Mouse (Mus musculus) ES-Bruce4 (cell line): ENCODE measurements around the gene Riiad1. TPM values are rescaled to one million over a fixed set of nuclear protein-coding genes. Genes with fewer than 3 reads are reported as not detected.

Source experiments
- H3K27ac ChIP-seq: 2 replicates; pipeline ENCODE4 v1.5.1; 2012; ENCODE audit warnings: low read length, inconsistent platforms; ENCODE audit not compliant: insufficient read depth
- H3K27me3 ChIP-seq: 2 replicates; pipeline ENCODE4 v1.6.1; 2012; ENCODE audit warnings: mild to moderate bottlenecking, low read length, inconsistent platforms; ENCODE audit not compliant: control insufficient read depth, poor library complexity, insufficient read depth, severe bottlenecking
- H3K36me3 ChIP-seq: 2 replicates; pipeline ENCODE4 v1.6.1; 2012; ENCODE audit warnings: inconsistent platforms, mild to moderate bottlenecking, low read length, moderate library complexity; ENCODE audit not compliant: control insufficient read depth, poor library complexity, insufficient read depth, severe bottlenecking
- H3K4me1 ChIP-seq: one replicate; pipeline ENCODE4 v1.8.1; 2011; ENCODE audit warnings: low read length; ENCODE audit not compliant: control insufficient read depth, insufficient read depth
- H3K4me3 ChIP-seq: 2 replicates; pipeline ENCODE4 v1.5.1; 2011; ENCODE audit warnings: low read depth, mild to moderate bottlenecking, low read length
- H3K9ac ChIP-seq: 2 replicates; pipeline ENCODE4 v1.6.1; 2012; ENCODE audit warnings: low read depth, mild to moderate bottlenecking, inconsistent platforms; ENCODE audit not compliant: poor library complexity, severe bottlenecking
- H3K9me3 ChIP-seq: replicated peaks from 2 replicates; pipeline ENCODE4 v1.6.1; 2012; ENCODE audit warnings: mild to moderate bottlenecking, low read length, inconsistent platforms; ENCODE audit not compliant: control insufficient read depth, poor library complexity, insufficient read depth, severe bottlenecking
- CTCF ChIP-seq: IDR thresholded peaks from one replicate; pipeline ENCODE4 v1.8.1; 2011; ENCODE audit warnings: low read depth, low read length
- EP300 ChIP-seq: IDR thresholded peaks from 2 replicates; pipeline ENCODE4 v1.6.1; 2011; ENCODE audit warnings: low read depth, low read length; ENCODE audit not compliant: insufficient read depth
- POLR2A ChIP-seq: IDR thresholded peaks from one replicate; pipeline ENCODE4 v1.8.1; 2011; ENCODE audit warnings: low read length; ENCODE audit not compliant: insufficient read depth
- polyA plus RNA-seq: library from polyadenylated mRNA; stranded (reverse); fragments of >200 nt; gene quantifications from 2 replicates; pipeline ENCODE4 v1.2.4, GENCODE M21; 2011; ENCODE audit warnings: low read depth; ENCODE audit not compliant: missing spikeins, insufficient read depth, insufficient read length

Riiad1 gene
- polyA plus RNA-seq, 1 experiment: 2.5 TPM

- TF ChIP-seq EP300 (no peak), POLR2A (no peak), CTCF (no peak)
- no peaks in the 10 kb centered on the region for H3K27me3 ChIP-seq
- H3K36me3 ChIP-seq: peaks cover 25% of the 10 kb centered on the region
Observed at GRCm38 (mm10) chr3:94449377-94449776, 30.8 kb downstream of the Riiad1 start.

DNA sequence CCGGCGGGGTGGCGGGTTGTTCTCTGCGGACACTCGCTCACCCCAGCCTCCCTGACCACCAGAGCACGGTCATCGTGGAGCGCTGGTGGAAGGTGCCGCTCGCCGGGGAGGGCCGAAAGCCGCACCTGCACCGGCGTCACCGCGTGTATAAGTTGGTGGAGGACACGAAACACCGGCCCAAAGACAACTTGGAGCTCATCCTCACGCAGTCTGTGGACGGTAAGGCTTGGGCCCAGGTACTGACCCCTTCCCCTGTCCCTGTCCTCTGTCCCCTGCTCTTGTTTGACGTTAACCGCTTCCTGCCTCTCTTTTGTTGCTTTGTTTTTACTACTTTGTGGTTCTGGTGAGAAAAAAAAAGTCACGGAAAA, 36.6 kb downstream of the Riiad1 start, which contains the start of gene Oaz3:
Gene Oaz3 (minus strand): TSS at position 319 of the 368 bp plus-strand sequence.
- H3K4me1 ChIP-seq: no peaks in the 10 kb centered on the region
- no peak within 1 kb of the TSS for H3K27ac ChIP-seq
- H3K36me3 ChIP-seq: peaks cover 21% of the 10 kb centered on the region
- peaks cover 1% of the 10 kb centered on the region; the same call in 1 of the 2 replicates for H3K27me3 ChIP-seq
- H3K4me3 ChIP-seq: peak within 1 kb of the TSS; percentile 93
- no peaks in the 10 kb centered on the region for H3K9me3 ChIP-seq
- TF ChIP-seq POLR2A (no peak), EP300 (no peak), CTCF (no peak)
- H3K9ac ChIP-seq: peak within 1 kb of the TSS; percentile 78

More at GRCm38 (mm10) chr3:94449377-94449776, 30.8 kb downstream of the Riiad1 start:
- Histone ChIP-seq H3K9ac (no peak overlapping the region), H3K9me3 (no peaks in the 10 kb centered on the region), H3K4me3 (no peak overlapping the region), H3K27ac (no peak overlapping the region), H3K4me1 (no peaks in the 10 kb centered on the region)

DNA sequence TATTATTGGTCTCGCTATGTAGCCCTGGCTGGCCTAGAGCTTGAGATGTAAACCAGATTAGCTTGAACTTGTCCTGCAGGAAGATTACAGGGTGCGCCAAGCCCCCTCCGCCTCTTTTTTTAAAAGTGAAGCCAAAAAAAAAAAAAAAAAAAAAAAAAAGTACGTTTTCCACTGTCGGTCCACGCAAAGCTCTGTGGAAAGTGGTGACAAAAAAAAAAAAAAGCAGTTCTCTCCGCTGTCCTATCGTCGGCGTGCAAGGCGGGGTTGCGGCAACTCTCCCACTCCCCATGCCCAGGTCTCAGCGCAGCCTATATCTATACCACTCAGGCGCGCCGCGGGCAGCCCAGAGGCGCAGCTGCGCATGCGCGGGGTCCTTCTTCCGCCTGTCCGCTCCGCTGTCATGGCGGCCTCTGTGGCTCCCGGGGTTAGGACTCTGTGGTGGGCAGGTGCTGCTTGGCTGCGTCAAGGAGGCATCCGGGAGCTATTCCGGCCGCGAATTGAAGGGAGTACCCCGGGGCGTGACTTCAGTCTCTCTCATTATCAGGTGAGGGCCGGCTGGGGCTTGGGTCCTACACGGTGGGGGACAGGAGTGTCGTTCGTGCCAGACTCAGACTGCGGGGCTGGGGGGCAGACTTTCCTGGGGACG, 37.1 kb downstream of the Riiad1 start, which contains the start of gene Mrpl9:
Gene Mrpl9 (plus strand): TSS at position 368 of the 646 bp plus-strand sequence.
- no peaks in the 10 kb centered on the region for H3K4me1 ChIP-seq
- H3K27me3 ChIP-seq: peaks cover 1% of the 10 kb centered on the region; the same call in 1 of the 2 replicates
- no peak for TF ChIP-seq CTCF
- TF ChIP-seq EP300: no peak
- peak; percentile 66 for TF ChIP-seq POLR2A
- H3K9me3 ChIP-seq: no peaks in the 10 kb centered on the region
- H3K36me3 ChIP-seq: peaks cover 20% of the 10 kb centered on the region
- peak within 1 kb of the TSS; percentile 78 for H3K9ac ChIP-seq
- H3K27ac ChIP-seq: no peak within 1 kb of the TSS
- peak within 1 kb of the TSS; percentile 93 for H3K4me3 ChIP-seq

DNA sequence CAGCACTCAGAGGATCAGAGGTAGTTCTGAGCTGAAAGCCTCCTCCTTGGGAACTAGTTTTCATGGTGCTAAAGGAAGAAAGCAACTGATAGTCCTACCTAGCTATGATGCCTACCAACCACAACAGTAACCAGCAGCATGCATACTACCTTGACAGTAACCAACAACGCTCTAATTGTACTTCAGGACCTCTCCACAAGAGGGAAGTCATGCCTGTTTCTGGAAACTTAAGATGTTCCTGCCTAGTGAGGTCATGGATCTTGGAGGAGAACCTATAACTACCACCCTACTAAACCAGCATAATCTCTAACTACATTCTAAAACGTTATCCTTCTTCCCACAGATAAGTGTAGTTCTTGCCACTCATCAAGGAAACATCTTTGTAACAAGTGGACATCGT, 39.0 kb downstream of the Riiad1 start:
- H3K9me3 ChIP-seq: no peaks in the 10 kb centered on the region
- peaks cover 7% of the 10 kb centered on the region; the same call in 1 of the 2 replicates for H3K36me3 ChIP-seq
- no peaks in the 10 kb centered on the region for H3K4me1 ChIP-seq
- peaks cover 1% of the 10 kb centered on the region; the same call in 1 of the 2 replicates for H3K27me3 ChIP-seq
- no peak overlapping the region for H3K4me3 ChIP-seq
- TF ChIP-seq POLR2A (no peak), EP300 (no peak), CTCF (peak; percentile 6)
- no peak overlapping the region for H3K9ac ChIP-seq
- no peak overlapping the region for H3K27ac ChIP-seq

GRCm38 (mm10) chr3:94436420-94436819, 43.7 kb downstream of the Riiad1 start:
- no peak overlapping the region for H3K9ac ChIP-seq
- H3K27ac ChIP-seq: no peak overlapping the region
- TF ChIP-seq EP300: no peak
- H3K27me3 ChIP-seq: peaks cover 1% of the 10 kb centered on the region; the same call in 1 of the 2 replicates
- H3K4me1 ChIP-seq: no peaks in the 10 kb centered on the region
- H3K4me3 ChIP-seq: no peak overlapping the region
- no peaks in the 10 kb centered on the region for H3K36me3 ChIP-seq
- no peaks in the 10 kb centered on the region for H3K9me3 ChIP-seq

GRCm38 (mm10) chr3:94434305-94434704, 45.8 kb downstream of the Riiad1 start:
- no peak overlapping the region for H3K4me3 ChIP-seq

More at GRCm38 (mm10) chr3:94434305-94434704, 45.8 kb downstream of the Riiad1 start:
- Histone ChIP-seq H3K4me1 (no peaks in the 10 kb centered on the region), H3K9me3 (no peaks in the 10 kb centered on the region), H3K9ac (no peak overlapping the region), H3K36me3 (no peaks in the 10 kb centered on the region), H3K27me3 (no peaks in the 10 kb centered on the region; the same call in 1 of the 2 replicates), H3K27ac (no peak overlapping the region)
- TF ChIP-seq POLR2A: no peak
- no peak for TF ChIP-seq EP300
- no peak for TF ChIP-seq CTCF
